Mouse (Mus musculus) gastrocnemius, postnatal 10 days (tissue): ENCODE data around the gene Fgfr1op. TPM values are rescaled to one million over a fixed set of nuclear protein-coding genes. Genes with fewer than 3 reads are reported as not detected.

ENCODE experiments used
- DNase-seq: peaks from one replicate; pipeline ENCODE4 v3.0.0; 2021; ENCODE audit warnings: mixed read lengths
- total RNA-seq, 2 experiments: library from RNA; stranded (reverse); gene quantifications; 2 replicates each; pipeline ENCODE4 v1.2.3; 2021

Fgfr1op gene
- total RNA-seq, 2 experiments from 2014 or later, result 13.3 to 15.3 TPM

DNA sequence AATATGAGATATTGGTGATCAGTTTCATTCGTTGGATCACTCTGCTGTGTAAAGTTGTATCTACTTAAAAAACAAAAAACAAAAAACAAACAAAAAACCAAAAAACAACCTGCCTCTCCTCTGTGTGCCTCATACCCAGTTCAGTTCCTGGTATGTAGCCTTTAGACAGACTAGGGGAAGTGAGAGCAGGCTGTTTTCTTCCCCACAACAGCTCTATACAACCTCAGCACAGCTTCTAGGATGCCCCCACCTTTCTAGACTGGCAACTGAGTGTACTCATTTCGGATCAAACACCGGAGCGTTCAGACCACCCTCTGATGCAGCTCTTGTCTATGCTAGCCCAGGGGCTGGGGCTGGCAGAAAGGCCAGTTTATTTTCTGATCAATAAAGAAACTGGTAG, 60.4 kb downstream of the Fgfr1op start:
- no peak for DNase-seq

DNA sequence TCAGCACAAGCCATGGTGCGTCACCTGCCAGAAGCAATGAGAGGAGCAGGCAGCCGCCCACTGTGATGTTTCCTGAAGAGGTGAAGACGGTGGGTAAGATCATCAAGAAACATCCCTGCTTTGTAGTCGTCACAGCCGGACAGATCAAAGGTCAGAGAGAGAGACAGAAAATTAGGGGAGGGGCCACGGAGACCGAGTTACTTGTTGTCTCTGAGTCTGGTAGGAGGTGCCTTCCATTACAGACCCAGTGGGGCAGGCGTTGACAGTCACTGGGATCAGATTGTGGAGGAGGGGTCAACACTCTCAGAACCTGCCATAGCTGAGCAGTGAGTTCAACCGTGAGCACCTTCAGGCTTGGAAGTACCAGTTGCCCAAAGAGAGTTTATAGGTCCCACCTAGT, 63.3 kb downstream of the Fgfr1op start:
- no peak for DNase-seq

DNA sequence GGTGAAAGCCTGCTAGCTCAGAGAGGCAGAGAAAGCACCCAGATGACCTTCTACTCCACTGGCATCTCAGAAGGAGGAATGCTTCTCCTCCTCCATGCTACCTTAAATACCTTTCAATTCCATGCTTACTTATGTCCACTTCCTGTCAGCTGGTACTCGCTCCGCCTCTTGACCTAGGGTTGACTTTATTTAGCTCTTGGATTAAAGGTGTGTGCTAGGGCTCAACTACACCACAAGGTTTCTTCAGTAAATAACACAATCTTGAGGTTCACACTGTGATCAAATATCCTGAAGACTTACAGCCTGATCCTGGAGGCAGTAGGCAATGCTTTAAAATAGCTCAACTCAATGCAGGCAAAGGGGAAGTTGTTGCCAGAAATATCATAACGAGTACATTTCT, 64.3 kb downstream of the Fgfr1op start:
- DNase-seq, result no peak

DNA sequence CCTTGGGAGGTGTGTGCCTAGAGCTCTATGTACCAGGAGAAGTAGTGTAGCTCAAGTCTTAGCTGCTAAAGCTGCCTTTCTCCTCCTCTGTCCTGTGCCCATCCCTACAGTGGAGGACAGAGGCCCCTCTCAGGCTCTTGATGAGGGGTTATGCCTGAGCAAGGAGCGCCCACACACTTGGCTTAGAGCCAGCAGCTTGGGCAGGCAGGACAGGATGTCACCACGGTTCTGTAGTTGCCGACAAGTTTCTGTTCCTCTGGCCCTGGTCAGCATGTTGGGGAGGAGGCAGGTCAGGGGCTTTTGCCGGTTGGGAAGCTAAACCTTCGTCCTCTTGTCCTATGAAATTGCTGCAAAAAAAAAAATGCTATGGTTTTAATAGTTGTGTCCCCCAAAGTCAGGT, 66.8 kb downstream of the Fgfr1op start:
- no peak for DNase-seq

DNA sequence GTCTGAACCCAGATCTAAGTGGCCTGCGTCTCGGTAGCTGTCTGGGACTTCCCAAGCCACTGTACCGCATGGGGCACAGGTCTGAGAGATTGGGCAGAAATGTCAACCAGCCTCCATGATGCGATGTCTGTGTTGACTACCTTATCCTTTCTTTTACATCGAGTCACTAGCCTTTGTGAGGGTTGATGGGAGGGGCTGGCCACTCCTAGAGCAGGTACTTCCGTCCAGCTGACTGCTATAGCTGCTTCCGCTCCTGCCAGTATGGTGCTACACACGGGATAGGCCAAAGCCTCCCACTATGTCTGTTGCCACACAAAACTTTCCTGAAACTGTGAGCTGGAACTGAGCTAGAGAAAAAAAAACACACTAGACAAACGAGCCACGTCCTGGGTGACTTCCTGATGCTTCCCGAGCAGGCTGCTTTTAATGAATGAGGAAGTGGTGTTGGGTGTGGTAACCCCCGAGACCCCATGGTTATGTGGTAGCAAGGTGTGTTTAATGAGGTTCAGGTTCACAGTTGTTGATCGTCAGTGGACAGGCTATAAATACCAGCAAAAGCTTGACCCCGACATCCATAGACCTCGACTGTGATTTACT, 68.4 kb downstream of the Fgfr1op start:
- no peak for DNase-seq

DNA sequence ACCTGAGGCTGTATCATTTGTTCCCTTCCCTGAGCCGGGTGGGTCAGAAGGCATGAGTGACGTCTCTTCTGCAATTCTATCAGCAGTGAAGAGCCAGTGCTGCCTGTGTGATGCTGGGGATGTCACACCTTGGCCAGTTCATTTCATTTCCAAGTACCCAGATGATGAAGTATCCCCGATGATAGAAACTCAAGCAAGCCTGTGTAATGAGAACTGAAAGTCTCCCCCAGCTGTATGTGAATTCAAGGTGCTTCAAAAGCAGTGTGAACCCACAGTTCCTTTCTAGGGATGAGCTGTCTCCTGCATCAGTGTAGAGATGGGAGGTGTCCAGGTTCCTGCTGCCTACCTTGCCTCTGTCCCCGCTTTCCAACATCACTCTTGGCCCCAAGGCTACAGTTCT, 69.2 kb downstream of the Fgfr1op start:
- DNase-seq, result no peak

DNA sequence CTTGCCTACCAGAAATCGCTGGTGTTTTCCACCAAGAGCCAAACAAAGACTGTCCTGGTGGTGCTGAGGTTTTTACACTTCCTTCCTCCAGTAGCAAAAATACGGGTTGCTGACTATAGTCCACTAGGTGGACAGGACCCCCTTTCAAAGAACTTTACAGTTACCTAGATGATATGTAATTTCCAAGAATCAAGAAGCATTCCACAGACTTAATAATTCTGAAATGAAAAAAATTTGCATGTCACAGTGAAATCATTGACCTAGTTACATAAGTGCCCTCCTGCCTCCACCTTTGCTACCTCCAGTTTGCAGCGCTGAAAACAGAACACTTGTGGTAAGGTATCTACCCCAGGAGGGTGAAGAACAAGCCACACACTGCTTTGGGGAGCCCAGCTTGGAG, 70.4 kb downstream of the Fgfr1op start, which contains the start of gene Ccr6:
TSS of gene Ccr6 (plus strand) at position 301 of the 400 bp plus-strand sequence.
- DNase-seq, result no peak

DNA sequence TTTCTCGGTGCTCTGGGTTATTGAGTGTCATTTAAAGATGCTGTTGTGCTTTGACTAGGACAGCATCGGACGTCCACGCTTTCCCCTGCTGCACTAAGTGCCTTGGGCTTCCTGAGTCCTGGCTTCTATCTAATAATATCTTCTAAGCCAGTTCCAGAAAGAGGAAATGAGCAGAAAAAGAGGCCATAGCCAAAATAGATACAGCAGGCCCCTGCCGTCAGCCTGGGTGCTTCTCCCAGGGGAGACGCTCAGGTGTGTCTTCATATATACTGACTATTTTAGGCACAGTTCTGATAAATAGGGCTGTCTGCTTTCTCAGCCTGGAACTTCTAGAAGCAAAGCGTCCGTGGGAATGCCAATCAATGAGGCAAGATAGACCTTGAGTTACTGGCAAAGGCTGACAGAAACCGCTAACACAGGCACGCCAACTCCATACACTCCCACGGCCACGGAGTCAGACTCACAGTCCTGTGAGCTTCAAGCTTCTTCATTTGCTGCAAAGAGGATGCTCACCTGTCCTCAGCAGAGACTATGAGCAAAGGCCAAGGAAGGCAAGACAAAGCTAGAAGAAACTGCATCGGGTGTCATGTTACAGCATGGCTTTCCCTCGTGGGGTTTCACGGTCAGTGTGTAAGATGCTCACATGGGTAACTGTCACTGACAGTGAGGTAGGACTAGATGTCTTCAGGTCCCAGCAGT, 72.9 kb downstream of the Fgfr1op start:
- no peak for DNase-seq

DNA sequence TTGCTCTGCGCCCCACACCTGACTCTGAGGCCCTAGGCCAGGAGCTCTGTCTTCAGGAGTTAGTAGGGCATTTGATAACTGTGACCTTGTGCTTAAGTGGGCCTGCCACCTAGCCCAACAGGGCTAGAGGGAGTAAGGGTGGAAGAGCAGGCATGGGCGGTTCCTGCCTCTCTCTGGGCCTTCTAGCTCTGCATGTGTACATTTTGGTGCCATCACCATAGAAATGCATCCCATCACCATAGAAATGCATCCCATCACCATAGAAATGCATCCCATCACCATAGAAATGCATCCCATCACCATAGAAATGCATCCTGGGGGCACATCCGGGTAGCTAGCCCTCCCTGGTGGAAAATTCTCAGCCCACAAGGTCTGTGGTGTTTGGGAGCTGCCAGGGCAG, 74.3 kb downstream of the Fgfr1op start:
- no peak for DNase-seq

DNA sequence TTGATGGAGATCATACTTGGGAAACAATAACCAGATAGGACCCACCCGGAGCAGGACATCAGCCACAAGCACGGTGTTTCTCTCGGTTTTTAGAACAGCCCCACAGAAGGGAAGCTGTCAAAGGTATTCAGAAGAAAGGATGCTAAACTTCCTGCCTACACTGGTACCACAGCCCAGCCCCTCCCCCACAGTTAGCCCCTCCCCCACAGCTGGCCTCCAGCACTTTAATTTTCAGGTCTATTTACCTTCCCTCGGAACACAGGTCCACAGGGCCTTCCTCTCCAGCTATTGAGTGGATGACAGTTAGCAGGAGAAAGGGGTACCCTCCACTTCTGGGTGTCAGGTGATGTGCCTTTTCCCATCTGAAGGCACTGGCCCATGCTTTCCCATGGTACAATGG, 75.2 kb downstream of the Fgfr1op start:
- DNase-seq, result no peak

DNA sequence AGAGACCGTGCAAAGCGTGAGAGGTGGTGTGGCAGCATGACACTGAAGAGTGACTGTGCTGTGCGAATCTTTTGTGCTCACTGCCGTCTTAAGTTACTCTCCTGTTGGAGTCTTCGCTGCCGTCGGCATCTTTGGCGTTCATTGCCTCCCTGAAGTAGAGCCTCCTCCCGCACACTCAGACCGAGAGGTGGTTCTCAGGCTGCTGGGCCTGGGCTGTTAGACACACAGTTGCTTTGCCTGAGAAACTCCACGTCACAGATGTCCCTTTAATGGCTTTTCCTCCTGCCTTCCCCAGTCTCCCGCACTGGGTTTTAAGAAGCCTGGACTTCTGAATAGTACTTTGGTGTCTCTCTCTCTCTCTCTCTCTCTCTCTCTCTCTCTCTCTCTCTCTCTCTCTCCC, 76.3 kb downstream of the Fgfr1op start:
- no peak for DNase-seq

DNA sequence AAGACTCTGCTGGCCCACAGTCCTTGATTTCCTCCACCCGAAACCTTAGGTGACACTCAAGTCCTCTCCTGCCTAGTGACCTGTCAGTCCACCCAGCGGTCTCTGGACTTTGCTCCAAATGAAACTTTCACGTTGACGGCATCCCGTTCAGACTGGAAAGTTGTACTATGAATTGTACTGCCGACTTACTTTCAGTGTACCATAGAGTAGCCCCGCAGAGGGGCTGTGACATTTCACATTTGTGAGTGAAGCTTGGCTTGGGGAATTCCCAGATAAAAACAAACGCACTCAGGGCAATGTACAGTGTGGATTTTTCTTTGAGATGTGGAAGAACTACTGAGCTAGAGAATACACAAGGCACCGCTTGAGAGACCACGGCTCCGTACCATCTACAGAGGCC, 76.9 kb downstream of the Fgfr1op start:
- no peak for DNase-seq

DNA sequence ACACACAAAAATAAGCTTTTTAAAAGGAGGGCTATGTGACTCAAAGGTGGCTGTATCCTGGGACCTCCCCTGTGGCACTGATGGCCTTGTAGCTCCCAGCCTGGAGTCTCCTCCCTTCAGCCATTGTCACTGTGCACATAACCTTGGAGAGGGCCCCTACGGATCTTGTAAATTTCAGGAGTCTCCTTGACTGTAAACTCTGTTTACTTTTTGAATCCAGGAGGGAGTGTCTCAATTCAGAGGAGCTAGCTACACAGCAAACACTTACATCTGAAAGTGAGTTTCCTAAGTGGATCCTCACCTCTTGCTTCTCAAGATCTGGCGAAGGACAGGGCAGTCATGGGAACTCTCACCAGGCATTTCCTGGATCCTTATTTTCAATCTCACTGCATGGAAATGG, 78.8 kb downstream of the Fgfr1op start:
- no peak for DNase-seq

DNA sequence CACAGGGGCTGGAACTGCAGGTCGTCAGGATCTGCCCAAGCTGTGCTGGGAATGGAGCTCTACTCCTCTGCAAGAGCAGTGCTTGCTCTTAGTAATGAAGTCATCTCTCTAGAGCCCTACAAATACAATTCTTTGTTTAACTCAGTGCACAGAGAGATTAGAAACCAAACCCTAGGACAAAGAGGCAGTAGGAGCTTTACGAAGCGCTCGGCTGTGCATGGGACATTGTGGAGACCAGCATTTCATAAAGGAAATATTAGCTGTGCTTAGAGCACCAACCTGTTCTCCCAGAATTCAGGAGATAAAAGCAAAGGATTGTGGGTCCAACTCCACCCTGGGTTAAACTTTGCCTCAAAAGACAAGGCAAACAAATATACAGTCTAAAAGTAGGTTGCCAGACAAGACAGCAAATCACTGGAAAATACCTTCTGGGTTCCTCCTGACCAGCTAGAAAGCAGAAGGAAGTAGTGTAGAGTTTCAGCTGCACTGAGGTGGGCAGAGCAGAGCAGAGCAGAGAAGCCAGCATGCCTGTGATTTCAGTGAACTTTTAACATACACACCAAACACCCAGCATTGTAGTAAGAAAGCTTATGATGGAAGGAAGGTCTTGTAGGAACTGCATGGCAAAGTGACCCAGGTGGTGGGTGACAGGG, 80.9 kb downstream of the Fgfr1op start:
- DNase-seq, result no peak

Other genes with a start within 250 kb of the Fgfr1op start
- 1 to 10 TPM; 1.4 to 1.5 TPM for gene Tagap, start 239.5 kb upstream of the Fgfr1op start, total RNA-seq
- gene Rsph3a, start 219.9 kb upstream of the Fgfr1op start, total RNA-seq, result 10 to 100 TPM; 21.1 to 26.2 TPM
- gene Gm49673, start 17.7 kb upstream of the Fgfr1op start, total RNA-seq, result under 1 TPM; 0.23 to 0.26 TPM
- 10 to 100 TPM; 15.6 to 19.2 TPM for gene Rnaset2a, start 17.4 kb upstream of the Fgfr1op start, total RNA-seq
- not detected for gene Ccr6, start 70.5 kb downstream of the Fgfr1op start, total RNA-seq
- gene Mpc1, start 117.4 kb downstream of the Fgfr1op start, total RNA-seq, result 100 to 1,000 TPM; 206 to 242 TPM
- 10 to 100 TPM; 16.0 to 21.0 TPM for gene Sft2d1, start 145.6 kb downstream of the Fgfr1op start, total RNA-seq
- gene Prr18, start 172.0 kb downstream of the Fgfr1op start, total RNA-seq, result under 1 TPM in 1 of 2 experiments, not detected in 1; 0.27 TPM
- not detected for gene T2, start 190.5 kb downstream of the Fgfr1op start, total RNA-seq